Mouse (Mus musculus) thymus, adult 2 months (tissue): ENCODE data around the gene Hexim1. TPM values are rescaled to one million over a fixed set of nuclear protein-coding genes. Genes with fewer than 3 reads are reported as not detected.

Source experiments
- DNase-seq: peaks from one replicate; pipeline ENCODE4 v3.0.0; 2021
- H3K27ac ChIP-seq: fragments of 200-500 bp; 2 replicates; pipeline ENCODE4 v1.5.1; 2012; ENCODE audit warnings: low read length, control low read depth; ENCODE audit not compliant: control insufficient read depth, insufficient read depth
- H3K27me3 ChIP-seq: fragments of 200-500 bp; 2 replicates; pipeline ENCODE4 v1.6.1; 2012; ENCODE audit warnings: mild to moderate bottlenecking, low read length, moderate library complexity, mixed read lengths; ENCODE audit not compliant: control insufficient read depth, insufficient read depth
- H3K36me3 ChIP-seq: fragments of 200-500 bp; 2 replicates; pipeline ENCODE4 v1.6.1; 2012; ENCODE audit warnings: mild to moderate bottlenecking, low read length, moderate library complexity; ENCODE audit not compliant: control insufficient read depth, insufficient read depth
- H3K4me1 ChIP-seq: fragments of 200-500 bp; replicated peaks from 2 replicates; pipeline ENCODE4 v1.6.1; 2012; ENCODE audit warnings: low read length; ENCODE audit not compliant: control insufficient read depth, insufficient read depth
- H3K4me3 ChIP-seq: fragments of 200-500 bp; 2 replicates; pipeline ENCODE4 v1.5.1; 2012; ENCODE audit warnings: mild to moderate bottlenecking, low read length, control low read depth, moderate library complexity; ENCODE audit not compliant: control insufficient read depth, insufficient read depth
- CTCF ChIP-seq: fragments of 200-500 bp; IDR thresholded peaks from 2 replicates; pipeline ENCODE4 v1.5.1; 2012; ENCODE audit warnings: mild to moderate bottlenecking, control low read depth, low read length, moderate library complexity, borderline replicate concordance; ENCODE audit not compliant: control insufficient read depth, poor library complexity, insufficient read depth; ENCODE audit errors: extremely low read depth
- POLR2A ChIP-seq: fragments of 200-500 bp; IDR thresholded peaks from 2 replicates; pipeline ENCODE4 v1.6.1; 2012; ENCODE audit warnings: mild to moderate bottlenecking, low read length, control low read depth, moderate library complexity; ENCODE audit not compliant: control insufficient read depth, poor library complexity, insufficient read depth; ENCODE audit errors: extremely low read depth
- WGBS: fragments of 180-500 bp; shearing (Covaris S2); methylation state at CpG from one replicate; pipeline ENCODE4 v1.1.7; 2018; 5-methylcytosine and 5-hydroxymethylcytosine counted together
- polyA plus RNA-seq: library from polyadenylated mRNA; depleted of rRNA; stranded (reverse); fragments of >200 nt; gene quantifications from 2 replicates; pipeline ENCODE4 v1.2.3, GENCODE M21; 2012

Hexim1 gene
- polyA plus RNA-seq, 1 experiment, result 18.2 TPM

DNA sequence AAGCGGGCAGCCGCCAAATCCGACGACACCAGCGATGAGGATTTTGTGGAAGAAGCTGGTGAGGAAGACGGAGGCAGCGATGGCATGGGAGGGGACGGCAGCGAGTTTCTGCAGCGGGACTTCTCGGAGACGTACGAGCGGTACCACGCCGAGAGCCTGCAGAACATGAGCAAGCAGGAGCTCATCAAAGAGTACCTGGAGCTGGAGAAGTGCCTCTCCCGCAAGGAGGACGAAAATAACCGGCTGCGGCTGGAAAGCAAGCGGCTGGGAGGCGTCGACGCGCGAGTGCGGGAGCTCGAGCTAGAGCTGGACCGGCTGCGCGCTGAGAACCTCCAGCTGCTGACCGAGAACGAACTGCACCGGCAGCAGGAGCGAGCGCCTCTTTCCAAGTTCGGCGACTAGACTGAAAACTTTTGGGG, 1.6 kb downstream of the Hexim1 start:
- Histone ChIP-seq H3K36me3 (no peaks in the 10 kb centered on the region), H3K4me1 (peaks cover 8% of the 10 kb centered on the region), H3K4me3 (peak overlapping the region; percentile 71), H3K27ac (no peak overlapping the region), H3K27me3 (no peaks in the 10 kb centered on the region)
- TF ChIP-seq POLR2A (no peak), CTCF (0 out of 2 replicates have a peak, but pooled peaks have one; percentile 54)
- WGBS, result under 1% methylated on average over 38 of the region's 38 CpGs
- DNase-seq, result no peak

DNA sequence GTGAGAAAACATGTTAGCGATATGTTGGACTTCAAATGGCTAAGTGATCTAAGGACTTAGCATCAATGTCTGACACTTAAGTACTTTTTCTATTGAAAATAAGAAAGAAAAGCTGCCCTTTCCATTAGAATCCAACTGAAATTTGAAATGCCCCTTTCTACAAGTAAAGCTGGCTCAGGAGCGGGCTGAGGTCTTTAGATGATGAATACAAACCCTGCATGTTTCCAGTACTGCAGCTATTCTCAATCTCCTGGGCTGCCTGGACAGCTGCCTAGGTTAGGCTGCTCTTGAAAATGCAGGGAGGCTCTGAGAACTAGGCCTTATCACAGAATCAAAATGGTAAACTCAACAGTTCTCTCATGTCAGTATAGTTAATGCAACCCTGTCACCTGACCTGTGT, 2.8 kb downstream of the Hexim1 start:
- Histone ChIP-seq H3K4me3 (no peak overlapping the region), H3K27me3 (no peaks in the 10 kb centered on the region), H3K36me3 (no peaks in the 10 kb centered on the region), H3K4me1 (peaks cover 8% of the 10 kb centered on the region), H3K27ac (no peak overlapping the region)
- DNase-seq, result no peak
- WGBS, result 90% methylated on average over 2 of the region's 2 CpGs
- TF ChIP-seq POLR2A (no peak), CTCF (no peak)

DNA sequence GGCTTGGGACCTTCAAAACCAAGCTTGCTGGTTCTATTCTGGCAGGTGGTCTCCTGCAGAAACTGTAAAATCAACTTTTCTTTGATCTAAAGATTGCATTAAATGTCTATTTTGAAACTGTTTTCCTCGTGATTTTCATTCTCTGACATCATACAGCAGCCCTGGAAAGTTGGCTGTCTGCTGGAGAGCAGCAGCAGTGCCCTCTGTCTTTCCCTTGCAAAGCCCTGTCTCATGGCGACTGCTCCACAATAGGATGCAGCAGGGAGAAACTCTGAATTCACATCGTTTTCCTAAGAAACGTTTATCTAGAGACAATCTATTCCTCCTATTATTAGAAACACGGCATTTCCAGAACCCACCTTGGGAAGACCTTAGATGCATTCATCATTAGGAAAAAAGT, 3.6 kb downstream of the Hexim1 start:
- no peak for DNase-seq
- WGBS, result 80% methylated on average over 5 of the region's 5 CpGs
- H3K27ac ChIP-seq, result no peak overlapping the region
- H3K4me3 ChIP-seq, result no peak overlapping the region
- TF ChIP-seq CTCF (no peak), POLR2A (no peak)
- H3K36me3 ChIP-seq, result no peaks in the 10 kb centered on the region
- peaks cover 5% of the 10 kb centered on the region for H3K4me1 ChIP-seq
- H3K27me3 ChIP-seq, result no peaks in the 10 kb centered on the region

DNA sequence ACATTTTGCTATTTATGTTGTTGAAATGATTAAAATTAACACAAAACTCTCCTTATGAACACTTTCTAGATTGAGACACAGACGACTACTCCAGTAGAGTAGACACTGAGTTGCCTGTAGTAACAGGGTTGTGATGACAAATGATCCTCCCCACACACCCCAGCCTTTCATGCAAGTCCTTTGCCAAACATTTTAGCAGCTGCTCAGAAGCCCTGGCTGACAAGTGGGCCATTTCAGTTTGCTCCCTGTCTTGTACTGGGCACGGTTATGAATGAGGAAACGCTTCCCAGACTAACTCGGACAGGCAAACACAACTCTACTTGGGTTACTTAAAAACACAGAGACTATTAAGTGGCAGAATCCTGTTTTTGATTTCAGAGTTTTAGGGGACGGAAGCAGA, 4.3 kb downstream of the Hexim1 start:
- Histone ChIP-seq H3K27me3 (no peaks in the 10 kb centered on the region), H3K4me3 (no peak overlapping the region), H3K4me1 (no peaks in the 10 kb centered on the region; the same call in 1 of the 2 replicates), H3K36me3 (no peaks in the 10 kb centered on the region), H3K27ac (no peak overlapping the region)
- no peak for TF ChIP-seq POLR2A
- TF ChIP-seq CTCF, result no peak
- 89% methylated on average over 5 of the region's 5 CpGs for WGBS
- no peak for DNase-seq

DNA sequence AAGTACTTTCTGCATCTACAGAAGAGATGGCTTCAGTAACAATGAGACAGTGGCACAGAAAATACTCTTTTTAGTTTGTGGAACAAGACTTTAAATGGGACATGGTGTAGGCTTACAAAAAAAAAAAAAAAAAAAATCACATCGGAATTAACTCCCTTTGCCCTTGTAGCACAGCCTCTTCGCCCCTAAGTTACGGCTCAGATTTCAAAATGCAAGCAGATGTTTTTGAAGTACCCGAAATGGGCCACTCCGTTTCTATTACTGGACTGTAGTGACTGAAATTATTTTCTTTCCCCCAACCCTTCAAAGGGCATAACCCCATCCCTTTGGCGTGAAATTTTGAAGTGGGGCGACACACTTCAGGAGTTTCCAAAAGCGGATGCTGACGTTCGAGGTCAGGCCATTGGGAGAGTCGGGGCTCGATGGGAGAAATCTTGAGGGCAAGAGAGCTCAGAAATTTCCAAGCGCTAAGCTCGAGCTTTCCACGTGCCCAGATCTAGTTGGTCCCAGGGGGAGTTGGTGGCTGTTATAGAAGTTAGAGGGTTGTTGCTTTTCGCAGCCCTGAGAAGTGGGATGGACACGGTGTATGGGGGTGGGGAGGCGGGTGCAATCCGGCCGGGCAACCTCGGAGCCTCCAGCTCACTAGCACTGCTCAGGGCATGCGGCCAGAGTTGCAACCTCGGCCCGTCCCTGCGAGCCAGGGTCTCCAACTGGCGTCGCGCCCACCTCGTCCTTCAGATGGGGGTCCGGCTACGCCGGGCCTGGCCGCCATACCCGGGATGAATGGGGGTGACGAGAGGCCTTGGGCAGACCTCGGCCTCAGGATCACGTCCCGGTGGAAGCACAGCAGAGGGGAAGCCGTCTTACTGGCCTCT, 15.9 kb downstream of the Hexim1 start, which contains the start of gene Hexim2:
Hexim2 (plus strand) TSS at position 729 of the 875 bp plus-strand sequence.
- Histone ChIP-seq H3K4me1 (peaks cover 13% of the 10 kb centered on the region), H3K27ac (peak within 1 kb of the TSS; percentile 59), H3K4me3 (peak within 1 kb of the TSS; percentile 87), H3K27me3 (no peaks in the 10 kb centered on the region), H3K36me3 (no peaks in the 10 kb centered on the region)
- TF ChIP-seq POLR2A, result peak; percentile 28; the same call in 1 of the 2 replicates
- TF ChIP-seq CTCF, result no peak
- WGBS, result under 1% methylated on average over 39 of the region's 39 CpGs
- peak; percentile 62 for DNase-seq

DNA sequence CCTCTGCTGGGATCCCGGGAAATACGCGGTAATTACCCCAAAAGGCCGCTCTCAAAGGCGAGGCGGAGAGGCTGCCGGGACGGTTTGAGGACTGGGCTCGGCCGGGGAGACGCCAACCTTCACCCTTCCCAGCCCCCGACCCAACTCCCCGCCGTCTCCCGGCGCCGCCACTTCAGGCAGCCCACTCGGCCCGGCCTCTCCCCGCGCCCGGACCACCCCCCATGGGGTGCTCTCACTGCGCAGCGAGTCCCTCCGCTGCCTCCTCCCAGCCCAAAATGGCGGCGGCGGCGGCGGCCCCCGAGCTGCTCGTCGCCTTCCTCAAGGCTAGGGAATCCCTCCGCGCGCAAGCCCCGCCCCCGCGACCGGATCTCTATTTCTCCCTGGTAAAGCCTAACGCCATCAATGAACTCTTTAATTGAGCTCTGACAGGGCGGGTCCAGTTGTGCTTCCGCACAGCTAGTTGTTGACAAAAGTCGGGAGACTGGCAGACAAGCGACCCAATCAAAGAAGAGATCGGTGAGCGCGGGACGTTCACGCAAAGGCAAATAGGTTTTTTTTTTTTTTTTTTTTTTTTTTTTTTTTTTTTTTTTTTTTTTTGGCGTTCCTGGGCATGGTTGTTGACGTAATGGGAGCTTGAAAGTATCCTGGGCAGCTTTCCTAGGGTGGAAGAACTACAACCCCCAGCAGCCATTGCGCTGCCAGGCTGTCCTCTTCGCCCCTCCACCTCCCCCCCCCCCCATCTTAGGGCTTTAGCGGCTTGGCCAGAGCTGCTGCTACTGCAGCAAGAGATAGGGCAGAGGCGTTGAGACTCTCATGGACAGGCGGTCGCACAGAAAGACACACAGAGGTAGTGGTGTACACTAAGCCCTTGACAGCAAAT, 16.8 kb downstream of the Hexim1 start:
- DNase-seq, result peak; percentile 100
- peak; percentile 97 for TF ChIP-seq POLR2A
- 0 out of 2 replicates have a peak, but pooled peaks have one; percentile 35 for TF ChIP-seq CTCF
- Histone ChIP-seq H3K27me3 (no peaks in the 10 kb centered on the region), H3K4me1 (peaks cover 13% of the 10 kb centered on the region), H3K36me3 (no peaks in the 10 kb centered on the region), H3K4me3 (peak overlapping the region; percentile 87), H3K27ac (peak overlapping the region; percentile 59)
- WGBS, result under 1% methylated on average over 52 of the region's 58 CpGs
